Mouse (Mus musculus) limb, embryonic 15.5 days (tissue): Measurements from ENCODE around the gene Pex14. TPM values are rescaled to one million over a fixed set of nuclear protein-coding genes. Genes with fewer than 3 reads are reported as not detected.

Experiments used
- ATAC-seq: fragments of 200-750 bp; cut with Nextera tagmentation; 2 replicates; pipeline ENCODE4 v1.8.0; 2017; ENCODE audit warnings: low read depth, moderate TSS enrichment; ENCODE audit not compliant: insufficient number of reproducible peaks, low FRiP score, low TSS enrichment
- H3K27ac ChIP-seq: fragments of 300-500 bp; sonication (generic); 2 replicates; pipeline ENCODE4 v1.5.1; 2015; ENCODE audit warnings: moderate library complexity, mild to moderate bottlenecking, inconsistent platforms
- H3K27me3 ChIP-seq: fragments of 300-500 bp; sonication (generic); 2 replicates; pipeline ENCODE4 v1.6.1; 2015; ENCODE audit warnings: inconsistent platforms
- H3K36me3 ChIP-seq: fragments of 300-500 bp; sonication (generic); 2 replicates; pipeline ENCODE4 v1.6.1; 2015; ENCODE audit warnings: inconsistent platforms
- H3K4me1 ChIP-seq: fragments of 300-500 bp; sonication (generic); 2 replicates; pipeline ENCODE4 v1.6.1; 2015; ENCODE audit warnings: inconsistent platforms
- H3K4me2 ChIP-seq: fragments of 300-500 bp; sonication (generic); 2 replicates; pipeline ENCODE4 v1.6.1; 2015; ENCODE audit warnings: mild to moderate bottlenecking, inconsistent platforms
- H3K4me3 ChIP-seq: fragments of 300-500 bp; sonication (generic); 2 replicates; pipeline ENCODE4 v1.5.1; 2015; ENCODE audit warnings: mild to moderate bottlenecking, inconsistent platforms
- H3K9ac ChIP-seq: fragments of 300-500 bp; sonication (generic); 2 replicates; pipeline ENCODE4 v1.6.1; 2015; ENCODE audit warnings: inconsistent platforms
- H3K9me3 ChIP-seq: fragments of 300-500 bp; sonication (generic); 2 replicates; pipeline ENCODE4 v1.6.1; 2016; ENCODE audit warnings: inconsistent platforms
- WGBS: fragments of 180-500 bp; shearing (Covaris S2); methylation state at CpG from one replicate; pipeline ENCODE4 v1.1.7; 2015; 5-methylcytosine and 5-hydroxymethylcytosine counted together
- polyA plus RNA-seq: library from polyadenylated mRNA; unstranded; fragments of >200 nt; fragmentation: Nextera tagmentation; extraction: Ambion mirVana; gene quantifications from 2 replicates; pipeline ENCODE4 v1.2.1, GENCODE M21; 2015

Gene Pex14
- polyA plus RNA-seq, 1 experiment from 2014 or later = 45.6 TPM

GRCm38 (mm10) chr4:148923414-148923813, 176.3 kb downstream of the Pex14 start:
- 41% methylated on average over 9 of the region's 9 CpGs for WGBS
- no peak overlapping the region for H3K4me3 ChIP-seq
- no peak overlapping the region for H3K4me2 ChIP-seq
- no peak for ATAC-seq
- H3K9ac ChIP-seq = no peak overlapping the region
- no peak overlapping the region for H3K27ac ChIP-seq
- peaks cover 89% of the 10 kb centered on the region for H3K27me3 ChIP-seq
- no peaks in the 10 kb centered on the region for H3K36me3 ChIP-seq
- H3K9me3 ChIP-seq = no peaks in the 10 kb centered on the region
- H3K4me1 ChIP-seq = peaks cover 72% of the 10 kb centered on the region

GRCm38 (mm10) chr4:148922221-148922700, 177.4 kb downstream of the Pex14 start:
- Histone ChIP-seq H3K27ac (no peak overlapping the region), H3K27me3 (peaks cover 98% of the 10 kb centered on the region), H3K9ac (no peak overlapping the region), H3K4me1 (peaks cover 67% of the 10 kb centered on the region), H3K4me3 (no peak overlapping the region), H3K36me3 (no peaks in the 10 kb centered on the region), H3K4me2 (0 out of 2 replicates have a peak overlapping the region, but pooled peaks have one; percentile 5), H3K9me3 (no peaks in the 10 kb centered on the region)
- WGBS = 19% methylated on average over 16 of the region's 16 CpGs
- no peak for ATAC-seq

- Histone ChIP-seq H3K4me1 (peaks cover 51% of the 10 kb centered on the region), H3K27ac (no peak overlapping the region), H3K4me2 (no peak overlapping the region), H3K9me3 (no peaks in the 10 kb centered on the region), H3K27me3 (peaks cover 94% of the 10 kb centered on the region), H3K36me3 (no peaks in the 10 kb centered on the region), H3K9ac (no peak overlapping the region), H3K4me3 (no peak overlapping the region)
- WGBS = 21% methylated on average over 11 of the region's 11 CpGs
- ATAC-seq = no peak
These were observed 179.1 kb downstream of the Pex14 start for GRCm38 (mm10) chr4:148920610-148921009.

GRCm38 (mm10) chr4:148918707-148919447, 180.8 kb downstream of the Pex14 start:
- Histone ChIP-seq H3K9ac (no peak overlapping the region), H3K27ac (no peak overlapping the region), H3K4me1 (peaks cover 53% of the 10 kb centered on the region), H3K9me3 (no peaks in the 10 kb centered on the region), H3K36me3 (no peaks in the 10 kb centered on the region), H3K27me3 (peaks cover 88% of the 10 kb centered on the region), H3K4me2 (no peak overlapping the region), H3K4me3 (no peak overlapping the region)
- 47% methylated on average over 15 of the region's 15 CpGs for WGBS
- no peak for ATAC-seq

- WGBS = 76% methylated on average over 15 of the region's 15 CpGs
- ATAC-seq = no peak
- Histone ChIP-seq H3K9ac (no peak overlapping the region), H3K27me3 (peaks cover 75% of the 10 kb centered on the region), H3K36me3 (no peaks in the 10 kb centered on the region), H3K27ac (no peak overlapping the region), H3K4me3 (no peak overlapping the region), H3K4me1 (peaks cover 30% of the 10 kb centered on the region), H3K4me2 (no peak overlapping the region), H3K9me3 (no peaks in the 10 kb centered on the region)
These were observed 183.8 kb downstream of the Pex14 start for GRCm38 (mm10) chr4:148915849-148916248.

- no peak overlapping the region for H3K27ac ChIP-seq
- 38% methylated on average over 10 of the region's 10 CpGs for WGBS
- no peak overlapping the region for H3K4me3 ChIP-seq
- no peaks in the 10 kb centered on the region for H3K9me3 ChIP-seq
- H3K36me3 ChIP-seq = no peaks in the 10 kb centered on the region
- ATAC-seq = peak; percentile 58; the same call in 1 of the 2 replicates
- H3K4me1 ChIP-seq = peaks cover 29% of the 10 kb centered on the region
- H3K27me3 ChIP-seq = peaks cover 68% of the 10 kb centered on the region
- H3K4me2 ChIP-seq = no peak overlapping the region
- no peak overlapping the region for H3K9ac ChIP-seq
These were observed 184.6 kb downstream of the Pex14 start for GRCm38 (mm10) chr4:148914863-148915622.

- Histone ChIP-seq H3K36me3 (no peaks in the 10 kb centered on the region), H3K4me2 (no peak overlapping the region), H3K27ac (no peak overlapping the region), H3K4me1 (peaks cover 33% of the 10 kb centered on the region), H3K9ac (no peak overlapping the region), H3K9me3 (no peaks in the 10 kb centered on the region), H3K4me3 (no peak overlapping the region), H3K27me3 (peaks cover 48% of the 10 kb centered on the region)
- no peak for ATAC-seq
- WGBS = 60% methylated on average over 8 of the region's 8 CpGs
These were observed 186.7 kb downstream of the Pex14 start for GRCm38 (mm10) chr4:148912826-148913590.

- Histone ChIP-seq H3K4me1 (peaks cover 40% of the 10 kb centered on the region), H3K9ac (no peak overlapping the region), H3K27ac (no peak overlapping the region), H3K27me3 (peaks cover 39% of the 10 kb centered on the region), H3K36me3 (no peaks in the 10 kb centered on the region), H3K4me2 (no peak overlapping the region), H3K4me3 (no peak overlapping the region), H3K9me3 (no peaks in the 10 kb centered on the region)
- ATAC-seq = no peak
- WGBS = 55% methylated on average over 7 of the region's 7 CpGs
These were observed 187.5 kb downstream of the Pex14 start for GRCm38 (mm10) chr4:148912134-148912533.

Other genes starting within 250 kb of the Pex14 start
- 38.7 and 38.8 TPM in 2 replicates for gene Dffa, start 4.3 kb upstream of the Pex14 start, polyA plus RNA-seq
- gene Cort, start 26.9 kb upstream of the Pex14 start, polyA plus RNA-seq = 0.37 TPM in 1 of 2 replicates, not detected in the other
- gene Cenps, start 37.8 kb upstream of the Pex14 start, polyA plus RNA-seq = 27.6 and 27.9 TPM in 2 replicates
- gene Pgd, start 66.9 kb upstream of the Pex14 start, polyA plus RNA-seq = 108 and 111 TPM in 2 replicates
- gene Kif1b, start 207.8 kb upstream of the Pex14 start, polyA plus RNA-seq = 41.6 and 47.3 TPM in 2 replicates